9 mouse cellular contexts compared by ENCODE assay signal in the genomic region with DNA sequence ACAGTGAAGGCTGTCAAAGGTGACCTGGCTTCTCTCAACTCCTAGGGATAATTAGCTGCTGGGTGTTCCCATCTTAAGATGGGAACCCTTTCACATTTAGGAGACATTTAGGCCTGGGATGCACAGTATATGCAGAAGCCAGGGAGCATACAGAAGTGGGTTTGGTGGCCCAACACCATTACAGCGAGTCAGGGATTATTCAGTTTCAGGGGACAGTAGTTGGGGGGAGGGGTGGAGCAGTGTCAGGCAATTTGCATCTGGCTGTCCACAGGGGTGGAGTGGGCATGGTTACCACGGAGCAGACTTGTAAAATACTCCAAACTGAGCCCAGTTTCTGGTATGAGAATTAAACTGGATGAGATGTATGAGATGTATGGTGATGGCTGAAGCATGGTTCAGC. TPM values are rescaled to one million over a fixed set of nuclear protein-coding genes. Genes with fewer than 3 reads are reported as not detected.
DNase-seq lines count a peak whose midpoint lies in the region; ATAC-seq and TF ChIP-seq lines count a peak whose summit lies in the region.
"Had no signal": no experiment of that assay in that cellular context is flagged by ENCODE, and none has a peak within 500 bp of the region (broad histone marks: within the 10 kb centered on the region; RNA-seq: fewer than 3 reads in every experiment).

No protein-coding gene starts in this region.

- no peak; the same call in 1 of the 2 replicates for ATAC-seq in kidney, embryonic 16.5 days (ENCODE audit: low FRiP score, low TSS enrichment)
- ATAC-seq in embryonic facial prominence, embryonic 13.5 days (ENCODE audit: insufficient number of reproducible peaks, insufficient read depth, low FRiP score, low TSS enrichment, low read depth), result no peak
- ATAC-seq in hindbrain, postnatal 0 days, result no peak
- ATAC-seq in midbrain, embryonic 16.5 days, result peak; percentile 2; the same call in 1 of the 2 replicates

- H3K4me3 ChIP-seq in kidney, embryonic 16.5 days (ENCODE audit: low read length), result no peak overlapping the region
- H3K4me3 ChIP-seq in embryonic facial prominence, embryonic 13.5 days, result no peak overlapping the region; the same call in 1 of the 2 replicates
- no peak overlapping the region for H3K4me3 ChIP-seq in hindbrain, postnatal 0 days (ENCODE audit: low read length)
- H3K4me3 ChIP-seq in midbrain, embryonic 16.5 days (ENCODE audit: low read depth, low read length), result peak overlapping the region; percentile 78; the same call in 1 of the 2 replicates

- H3K36me3 ChIP-seq in kidney, embryonic 16.5 days (ENCODE audit: insufficient read depth, low read length), result peaks cover 56% of the 10 kb centered on the region
- H3K36me3 ChIP-seq in embryonic facial prominence, embryonic 13.5 days, result peaks cover 74% of the 10 kb centered on the region
- H3K36me3 ChIP-seq in hindbrain, postnatal 0 days (ENCODE audit: insufficient read depth, low read length), result peaks cover 47% of the 10 kb centered on the region
- H3K36me3 ChIP-seq in midbrain, embryonic 16.5 days (ENCODE audit: control insufficient read depth, insufficient read depth, low read length), result peaks cover 41% of the 10 kb centered on the region

- H3K4me2 ChIP-seq in kidney, embryonic 16.5 days (replicated peaks; ENCODE audit: low read depth, low read length), result peak overlapping the region; percentile 78; the same call in 1 of the 2 replicates
- peak overlapping the region; percentile 92 for H3K4me2 ChIP-seq in embryonic facial prominence, embryonic 13.5 days
- peak overlapping the region; percentile 88; the same call in 1 of the 2 replicates for H3K4me2 ChIP-seq in hindbrain, postnatal 0 days (ENCODE audit: low read depth, low read length)
- peak overlapping the region; percentile 83 for H3K4me2 ChIP-seq in midbrain, embryonic 16.5 days (ENCODE audit: low read length)

- H3K27ac ChIP-seq in kidney, embryonic 16.5 days (ENCODE audit: low read length), result peak overlapping the region; percentile 71
- peak overlapping the region; percentile 29; the same call in 1 of the 2 replicates for H3K27ac ChIP-seq in embryonic facial prominence, embryonic 13.5 days
- H3K27ac ChIP-seq in hindbrain, postnatal 0 days, result peak overlapping the region; percentile 75
- peak overlapping the region; percentile 77 for H3K27ac ChIP-seq in midbrain, embryonic 16.5 days (ENCODE audit: low read length)

- no peak for DNase-seq in kidney, postnatal 10 days
- DNase-seq in hindbrain, postnatal 0 days (ENCODE audit: low spot score), result no peak
- DNase-seq in left cerebral cortex, adult 18-20 months (ENCODE audit: low spot score in 2 of 2), result no peak
- DNase-seq in thymus, postnatal 14 days, result no peak
- DNase-seq in embryo, embryonic 9.5 days (ENCODE audit: extremely low spot score), result no peak
- DNase-seq: thymus, postnatal 36 days had no signal

- WGBS in kidney, embryonic 16.5 days, result 67% methylated on average over 2 of the region's 2 CpGs
- WGBS in embryonic facial prominence, embryonic 13.5 days, result 61% methylated on average over 2 of the region's 2 CpGs
- WGBS in hindbrain, postnatal 0 days, result 73% methylated on average over 2 of the region's 2 CpGs
- WGBS in midbrain, embryonic 16.5 days, result 56% methylated on average over 2 of the region's 2 CpGs

- peaks cover 11% of the 10 kb centered on the region for H3K4me1 ChIP-seq in kidney, embryonic 16.5 days (ENCODE audit: insufficient read depth, low read length)
- peaks cover 15% of the 10 kb centered on the region for H3K4me1 ChIP-seq in embryonic facial prominence, embryonic 13.5 days
- peaks cover 13% of the 10 kb centered on the region for H3K4me1 ChIP-seq in hindbrain, postnatal 0 days (ENCODE audit: insufficient read depth, low read length)
- H3K4me1 ChIP-seq in midbrain, embryonic 16.5 days (ENCODE audit: control insufficient read depth, insufficient read depth, low read length), result peaks cover 17% of the 10 kb centered on the region

- no peaks in the 10 kb centered on the region for H3K27me3 ChIP-seq in kidney, embryonic 16.5 days (ENCODE audit: insufficient read depth, low read length)
- H3K27me3 ChIP-seq in embryonic facial prominence, embryonic 13.5 days, result no peaks in the 10 kb centered on the region
- H3K27me3 ChIP-seq in hindbrain, postnatal 0 days (ENCODE audit: insufficient read depth, low read length), result no peaks in the 10 kb centered on the region
- no peaks in the 10 kb centered on the region for H3K27me3 ChIP-seq in midbrain, embryonic 16.5 days (ENCODE audit: control insufficient read depth, insufficient read depth, low read depth, low read length)

- no peak for TF ChIP-seq CTCF in hindbrain, postnatal 0 days (IDR thresholded peaks at IDR 0.05; ENCODE audit: low read depth)

- no peaks in the 10 kb centered on the region for H3K9me3 ChIP-seq in kidney, embryonic 16.5 days (ENCODE audit: low read length)
- no peaks in the 10 kb centered on the region for H3K9me3 ChIP-seq in embryonic facial prominence, embryonic 13.5 days
- H3K9me3 ChIP-seq in hindbrain, postnatal 0 days (ENCODE audit: low read length), result no peaks in the 10 kb centered on the region
- no peaks in the 10 kb centered on the region for H3K9me3 ChIP-seq in midbrain, embryonic 16.5 days (replicated peaks; ENCODE audit: control insufficient read depth, low read length, poor library complexity, severe bottlenecking)

- H3K9ac ChIP-seq in kidney, embryonic 16.5 days (replicated peaks; ENCODE audit: low read length), result no peak overlapping the region
- H3K9ac ChIP-seq in embryonic facial prominence, embryonic 13.5 days, result peak overlapping the region; percentile 92; the same call in 1 of the 2 replicates
- peak overlapping the region; percentile 86; the same call in 1 of the 2 replicates for H3K9ac ChIP-seq in hindbrain, postnatal 0 days (replicated peaks; ENCODE audit: low read length)
- H3K9ac ChIP-seq in midbrain, embryonic 16.5 days (ENCODE audit: low read depth, low read length), result peak overlapping the region; percentile 66

RNA-seq across cellular contexts. Expression of gene D10Jhu81e, which starts 0.9 kb away (rescaled TPM):
- polyA plus RNA-seq in kidney, embryonic 16.5 days (2015; fragmentation: Nextera tagmentation; extraction: Ambion mirVana), result 50.7 and 54.7 TPM in 2 replicates
- 35.3 and 38.9 TPM in 2 replicates for polyA plus RNA-seq in embryonic facial prominence, embryonic 13.5 days (2015; fragmentation: Nextera tagmentation; extraction: Ambion mirVana)
- 110 and 115 TPM in 2 replicates for total RNA-seq in hindbrain, postnatal 0 days (2014; rRNA removed)
- polyA plus RNA-seq in hindbrain, postnatal 0 days (2015; fragmentation: Nextera tagmentation; extraction: Ambion mirVana), result 31.5 and 32.2 TPM in 2 replicates
- polyA plus RNA-seq in midbrain, embryonic 16.5 days (2015; fragmentation: Nextera tagmentation; extraction: Ambion mirVana), result 24.9 and 34.2 TPM in 2 replicates
- 100 to 1,000 TPM; 112 to 114 TPM for total RNA-seq in left cerebral cortex, adult 18-20 months (2021)

RNA-seq across cellular contexts. Expression of gene Pwp2, which starts 14.5 kb away (rescaled TPM):
- polyA plus RNA-seq in kidney, embryonic 16.5 days (2015; fragmentation: Nextera tagmentation; extraction: Ambion mirVana), result 24.5 and 25.5 TPM in 2 replicates
- polyA plus RNA-seq in embryonic facial prominence, embryonic 13.5 days (2015; fragmentation: Nextera tagmentation; extraction: Ambion mirVana), result 19.4 and 20.4 TPM in 2 replicates
- 18.5 and 22.4 TPM in 2 replicates for total RNA-seq in hindbrain, postnatal 0 days (2014; rRNA removed)
- polyA plus RNA-seq in hindbrain, postnatal 0 days (2015; fragmentation: Nextera tagmentation; extraction: Ambion mirVana), result 11.3 and 11.7 TPM in 2 replicates
- 18.1 and 19.0 TPM in 2 replicates for polyA plus RNA-seq in midbrain, embryonic 16.5 days (2015; fragmentation: Nextera tagmentation; extraction: Ambion mirVana)
- 10 to 100 TPM; 19.2 to 19.6 TPM for total RNA-seq in left cerebral cortex, adult 18-20 months (2021)
